Mouse (Mus musculus) CH12.LX (cell line): ENCODE data around the gene Filip1l. TPM values are rescaled to one million over a fixed set of nuclear protein-coding genes. Genes with fewer than 3 reads are reported as not detected.

ENCODE experiments used
- DNase-seq: peaks from one replicate; pipeline ENCODE4 v3.0.0-alpha.2; 2013; ENCODE audit errors: extremely low read depth
- H3K27ac ChIP-seq: 2 replicates; pipeline ENCODE4 v1.5.1; 2012; ENCODE audit warnings: low read depth, mild to moderate bottlenecking, control low read depth, moderate library complexity; ENCODE audit not compliant: insufficient read depth
- H3K27me3 ChIP-seq: replicated peaks from 2 replicates; pipeline ENCODE3; 2012; ENCODE audit warnings: inconsistent platforms
- H3K36me3 ChIP-seq, 2 experiments: replicated peaks in 1 of 2; 2 replicates each; pipeline versions ENCODE3 to v1.6.1; 2012; ENCODE audit warnings: inconsistent platforms in 1 of 2, low read length in 1 of 2, mild to moderate bottlenecking in 1 of 2, mixed read lengths in 1 of 2, moderate library complexity in 1 of 2; ENCODE audit not compliant: control insufficient read depth in 1 of 2, insufficient read depth in 1 of 2
- H3K4me1 ChIP-seq, 2 experiments: 2 replicates each; pipeline ENCODE4 v1.6.1; 2012; ENCODE audit warnings: inconsistent platforms in 1 of 2, moderate library complexity in 1 of 2; ENCODE audit not compliant: insufficient read depth in 2 of 2, control insufficient read depth in 1 of 2
- H3K4me2 ChIP-seq: 2 replicates; pipeline ENCODE4 v1.6.1; 2012; ENCODE audit warnings: low read depth, mild to moderate bottlenecking, control low read depth; ENCODE audit not compliant: poor library complexity, insufficient read depth, severe bottlenecking
- H3K4me3 ChIP-seq, 3 experiments: fragments of 150-350 bp in 1 of 3; sonication (generic) in 1 of 3; replicated peaks in 1 of 3; 2 replicates each; pipeline versions ENCODE3 to v1.5.1; 2011 to 2012; ENCODE audit warnings: low read depth in 2 of 3, low read length in 2 of 3, mild to moderate bottlenecking in 2 of 3, moderate library complexity in 2 of 3, control low read depth in 1 of 3, improper control_type of control experiment in 1 of 3, inconsistent platforms in 1 of 3, mixed read lengths in 1 of 3; ENCODE audit not compliant: poor library complexity in 1 of 3
- H3K79me2 ChIP-seq: replicated peaks from 2 replicates; pipeline ENCODE4 v1.6.1; 2012; ENCODE audit warnings: mild to moderate bottlenecking, moderate library complexity; ENCODE audit not compliant: control insufficient read depth, poor library complexity, insufficient read depth, severe bottlenecking; ENCODE audit errors: extremely low read depth
- H3K9ac ChIP-seq: 2 replicates; pipeline ENCODE4 v1.6.1; 2012; ENCODE audit warnings: low read depth, mild to moderate bottlenecking, control low read depth, moderate library complexity; ENCODE audit not compliant: insufficient read depth
- H3K9me3 ChIP-seq: replicated peaks from 2 replicates; pipeline ENCODE3; 2012; ENCODE audit warnings: low read length, inconsistent platforms, mixed read lengths
- BHLHE40 ChIP-seq: IDR thresholded peaks from 2 replicates; pipeline ENCODE4 v1.6.1; 2011; ENCODE audit warnings: mild to moderate bottlenecking, low read depth, low read length, improper control_type of control experiment
- CHD2 ChIP-seq: IDR thresholded peaks from 2 replicates; pipeline ENCODE4 v1.6.1; 2011; ENCODE audit warnings: low read length, improper control_type of control experiment
- E2F4 ChIP-seq: IDR thresholded peaks from 2 replicates; pipeline ENCODE4 v1.6.1; 2011; ENCODE audit warnings: low read depth, low read length, improper control_type of control experiment; ENCODE audit not compliant: insufficient replicate concordance
- EP300 ChIP-seq: IDR thresholded peaks from 2 replicates; pipeline ENCODE4 v1.6.1; 2011; ENCODE audit warnings: low read length, improper control_type of control experiment
- GABPA ChIP-seq: IDR thresholded peaks from 2 replicates; pipeline ENCODE4 v1.6.1; 2012; ENCODE audit warnings: low read depth, low read length, improper control_type of control experiment, inconsistent platforms; ENCODE audit not compliant: insufficient replicate concordance
- JUN ChIP-seq: IDR thresholded peaks from 2 replicates; pipeline ENCODE4 v1.6.1; 2011; ENCODE audit warnings: low read depth, mild to moderate bottlenecking, low read length, improper control_type of control experiment, moderate library complexity; ENCODE audit not compliant: insufficient read depth
- JUND ChIP-seq: conservative IDR thresholded peaks from 2 replicates; pipeline ENCODE4 v1.6.1; 2011; ENCODE audit warnings: low read depth, low read length, improper control_type of control experiment
- MAX ChIP-seq: IDR thresholded peaks from 2 replicates; pipeline ENCODE4 v1.6.1; 2011; ENCODE audit warnings: low read length, improper control_type of control experiment
- MAZ ChIP-seq: IDR thresholded peaks from 2 replicates; pipeline ENCODE4 v1.6.1; 2012; ENCODE audit warnings: low read depth, mild to moderate bottlenecking, inconsistent platforms, low read length, improper control_type of control experiment, moderate library complexity
- POLR2A ChIP-seq: IDR thresholded peaks from 2 replicates; pipeline ENCODE4 v1.6.1; 2011; ENCODE audit warnings: low read depth, mild to moderate bottlenecking, improper control_type of control experiment, low read length
- RAD21 ChIP-seq: IDR thresholded peaks from 2 replicates; pipeline ENCODE4 v1.6.1; 2011; ENCODE audit warnings: low read depth, mild to moderate bottlenecking, low read length, improper control_type of control experiment, moderate library complexity
- RCOR1 ChIP-seq: conservative IDR thresholded peaks from 2 replicates; pipeline ENCODE4 v1.6.1; 2012; ENCODE audit warnings: low read depth, mild to moderate bottlenecking, inconsistent platforms, low read length, improper control_type of control experiment
- SIN3A ChIP-seq: IDR thresholded peaks from 2 replicates; pipeline ENCODE4 v1.6.1; 2012; ENCODE audit warnings: low read length, improper control_type of control experiment, inconsistent platforms
- SMC3 ChIP-seq: IDR thresholded peaks from 2 replicates; pipeline ENCODE4 v1.6.1; 2011; ENCODE audit warnings: low read depth, low read length, improper control_type of control experiment
- UBTF ChIP-seq: IDR thresholded peaks from 2 replicates; pipeline ENCODE4 v1.6.1; 2012; ENCODE audit warnings: low read depth, mild to moderate bottlenecking, inconsistent platforms, low read length, improper control_type of control experiment, moderate library complexity
- USF1 ChIP-seq: IDR thresholded peaks from 2 replicates; pipeline ENCODE4 v1.6.1; 2014; ENCODE audit warnings: low read depth, mild to moderate bottlenecking, inconsistent platforms, low read length, improper control_type of control experiment
- USF2 ChIP-seq: conservative IDR thresholded peaks from 2 replicates; pipeline ENCODE4 v1.6.1; 2011; ENCODE audit warnings: low read depth, low read length, improper control_type of control experiment
- ZKSCAN1 ChIP-seq: IDR thresholded peaks from 2 replicates; pipeline ENCODE4 v1.6.1; 2012; ENCODE audit warnings: low read depth, inconsistent platforms, low read length, improper control_type of control experiment, borderline replicate concordance
- ZNF384 ChIP-seq: IDR thresholded peaks from 2 replicates; pipeline ENCODE4 v1.6.1; 2012; ENCODE audit warnings: low read depth, low read length, improper control_type of control experiment, inconsistent platforms
- dilution Hi-C: fragments of 300-500 bp; cut with MboI; formaldehyde crosslinking; loops from 2 replicates; pipeline ENCODE4 v1.14.3; 2020; ENCODE audit warnings: low sequenced_read_pairs; ENCODE audit not compliant: extremely low pct_unique_long_range_greater_than_20kb, extremely low pct_ligation_motif_present
- in situ Hi-C: fragments of 300-500 bp; cut with MboI; formaldehyde crosslinking; loops from 3 replicates; pipeline ENCODE4 v1.14.3; 2019; ENCODE audit warnings: low sequenced_read_pairs, low pct_ligation_motif_present, low pct_unique_long_range_greater_than_20kb, mixed read lengths
- polyA plus RNA-seq: library from polyadenylated mRNA; unstranded; fragments of >175 nt; gene quantifications from 2 replicates; pipeline ENCODE4 v1.2.1, GENCODE M21; 2012; ENCODE audit warnings: low read depth; ENCODE audit not compliant: insufficient read length
- total RNA-seq, 2 experiments: library from RNA; depleted of rRNA; stranded (reverse); fragments of 300-350 nt in 1 of 2; fragments of >200 nt in 1 of 2; gene quantifications; 2 replicates each; pipeline ENCODE4 v1.2.3; 2012 to 2014

Filip1l gene
- total and polyA plus RNA-seq, 3 experiments, result 2.1 to 17.6 (median 5.7) TPM

GRCm38 (mm10) chr16:57419881-57420280 lies 67.0 kb downstream of the Filip1l start:
- H3K9ac ChIP-seq, result no peak overlapping the region
- in situ Hi-C loops (no loop called here), dilution Hi-C loops (no loop called here)
- no peak for TF ChIP-seq EP300
- TF ChIP-seq BHLHE40, result no peak
- no peak for TF ChIP-seq POLR2A
- TF ChIP-seq E2F4, result no peak
- no peak for TF ChIP-seq GABPA
- TF ChIP-seq MAX, result no peak
- TF ChIP-seq MAZ, result no peak
- no peak for TF ChIP-seq UBTF
- no peak for TF ChIP-seq CHD2
- TF ChIP-seq ZNF384, result no peak
- no peak for TF ChIP-seq SMC3
- TF ChIP-seq RAD21, result no peak
- TF ChIP-seq USF2, result no peak
- no peak for TF ChIP-seq ZKSCAN1
- no peak for TF ChIP-seq RCOR1
- peaks cover 0 to 5% of the 10 kb centered on the region in 2 experiments for H3K36me3 ChIP-seq
- no peak overlapping the region for H3K4me2 ChIP-seq
- peaks cover 17 to 39% of the 10 kb centered on the region in 2 experiments for H3K4me1 ChIP-seq
- H3K79me2 ChIP-seq, result no peaks in the 10 kb centered on the region
- H3K9me3 ChIP-seq, result peaks cover 2% of the 10 kb centered on the region
- no peaks in the 10 kb centered on the region for H3K27me3 ChIP-seq
- H3K27ac ChIP-seq, result no peak overlapping the region
- DNase-seq, result no peak
- H3K4me3 ChIP-seq, result no peak overlapping the region

GRCm38 (mm10) chr16:57420773-57421556 lies 68.1 kb downstream of the Filip1l start:
- no peaks in the 10 kb centered on the region for H3K27me3 ChIP-seq
- no peaks in the 10 kb centered on the region for H3K79me2 ChIP-seq
- peaks cover 17 to 47% of the 10 kb centered on the region in 2 experiments for H3K4me1 ChIP-seq
- no peak for TF ChIP-seq SIN3A
- TF ChIP-seq JUN, result peak; percentile 56
- peak; percentile 86 for TF ChIP-seq ZNF384
- peak; percentile 49; the same call in 1 of the 2 replicates for TF ChIP-seq JUND
- TF ChIP-seq USF1, result no peak
- H3K4me3 ChIP-seq, result no peak overlapping the region
- no peak overlapping the region for H3K4me2 ChIP-seq
- dilution Hi-C loops, result no loop called here
- H3K9me3 ChIP-seq, result no peaks in the 10 kb centered on the region
- H3K27ac ChIP-seq, result no peak overlapping the region
- DNase-seq, result no peak
- H3K36me3 ChIP-seq, result peaks cover 0 to 2% of the 10 kb centered on the region in 2 experiments
- H3K9ac ChIP-seq, result no peak overlapping the region
- in situ Hi-C loops, result no loop called here
